Mouse (Mus musculus): ENCODE measurements around the gene Apoa2. TPM values are rescaled to one million over a fixed set of nuclear protein-coding genes. Genes with fewer than 3 reads are reported as not detected.

Gene Apoa2
- polyA plus RNA-seq, 1 experiment from 2014 or later, result 3,578 TPM

GRCm38 (mm10) chr1:171193093-171193840 lies 31.6 kb upstream of the Apoa2 start:
- H3K4me3 ChIP-seq (replicated peaks), result no peak overlapping the region
- no peak overlapping the region for H3K9ac ChIP-seq
- peaks cover 18% of the 10 kb centered on the region for H3K4me1 ChIP-seq (replicated peaks)
- DNase-seq (no peak), ATAC-seq (ENCODE audit: low read depth) (no peak)
- no peaks in the 10 kb centered on the region for H3K36me3 ChIP-seq
- no peak overlapping the region for H3K27ac ChIP-seq
- H3K9me3 ChIP-seq (replicated peaks), result no peaks in the 10 kb centered on the region
- peak overlapping the region; percentile 25 for H3K4me2 ChIP-seq
- H3K27me3 ChIP-seq, result peaks cover 78% of the 10 kb centered on the region
- WGBS (ENCODE audit: insufficient replicate concordance), result 7% methylated on average over 18 of the region's 18 CpGs

GRCm38 (mm10) chr1:171193911-171194830 lies 30.7 kb upstream of the Apoa2 start:
- Histone ChIP-seq H3K27me3 (peaks cover 86% of the 10 kb centered on the region), H3K4me1 (replicated peaks) (peaks cover 14% of the 10 kb centered on the region), H3K36me3 (no peaks in the 10 kb centered on the region), H3K9ac (no peak overlapping the region), H3K4me3 (replicated peaks) (no peak overlapping the region), H3K4me2 (no peak overlapping the region), H3K27ac (no peak overlapping the region), H3K9me3 (replicated peaks) (no peaks in the 10 kb centered on the region)
- 25% methylated on average over 11 of the region's 11 CpGs for WGBS (ENCODE audit: insufficient replicate concordance)
- DNase-seq, result no peak
- ATAC-seq (ENCODE audit: low read depth), result no peak

- ATAC-seq (ENCODE audit: low read depth) (no peak), DNase-seq (no peak)
- 10% methylated on average over 20 of the region's 20 CpGs for WGBS (ENCODE audit: insufficient replicate concordance)
- Histone ChIP-seq H3K4me1 (replicated peaks) (peaks cover 7% of the 10 kb centered on the region; the same call in 1 of the 2 replicates), H3K9me3 (replicated peaks) (no peaks in the 10 kb centered on the region), H3K4me3 (replicated peaks) (peak overlapping the region; percentile 55), H3K9ac (no peak overlapping the region), H3K4me2 (peak overlapping the region; percentile 70), H3K27ac (no peak overlapping the region), H3K36me3 (no peaks in the 10 kb centered on the region), H3K27me3 (peaks cover 89% of the 10 kb centered on the region)
Measured at GRCm38 (mm10) chr1:171195046-171195822, 29.6 kb upstream of the Apoa2 start.

GRCm38 (mm10) chr1:171195887-171196397 lies 28.9 kb upstream of the Apoa2 start, which contains the start of gene Pcp4l1:
Pcp4l1 (minus strand) TSS chr1:171196268.
- peak within 1 kb of the TSS; percentile 55 for H3K4me3 ChIP-seq (replicated peaks)
- H3K9me3 ChIP-seq (replicated peaks), result no peaks in the 10 kb centered on the region
- peak; percentile 75 for ATAC-seq (ENCODE audit: low read depth)
- no peak within 1 kb of the TSS; the same call in 1 of the 2 replicates for H3K9ac ChIP-seq
- H3K27ac ChIP-seq, result no peak within 1 kb of the TSS
- WGBS (ENCODE audit: insufficient replicate concordance), result 1% methylated on average over 33 of the region's 33 CpGs
- no peaks in the 10 kb centered on the region for H3K36me3 ChIP-seq
- H3K27me3 ChIP-seq, result peaks cover 85% of the 10 kb centered on the region
- peaks cover 7% of the 10 kb centered on the region; the same call in 1 of the 2 replicates for H3K4me1 ChIP-seq (replicated peaks)
- DNase-seq, result peak; percentile 22
- H3K4me2 ChIP-seq, result peak within 1 kb of the TSS; percentile 70

- Histone ChIP-seq H3K27ac (no peak overlapping the region), H3K4me3 (replicated peaks) (no peak overlapping the region), H3K4me2 (no peak overlapping the region), H3K9me3 (replicated peaks) (no peaks in the 10 kb centered on the region), H3K4me1 (replicated peaks) (0 out of 2 replicates have a peak, but pooled peaks cover 7% of the 10 kb centered on the region), H3K9ac (no peak overlapping the region), H3K27me3 (peaks cover 49% of the 10 kb centered on the region), H3K36me3 (no peaks in the 10 kb centered on the region)
- DNase-seq (no peak), ATAC-seq (ENCODE audit: low read depth) (no peak)
- 37% methylated on average over 1 of the region's 1 CpGs for WGBS (ENCODE audit: insufficient replicate concordance)
Measured at GRCm38 (mm10) chr1:171199532-171199931, 25.3 kb upstream of the Apoa2 start.

GRCm38 (mm10) chr1:171200769-171201168 lies 24.1 kb upstream of the Apoa2 start:
- 64% methylated on average over 1 of the region's 1 CpGs for WGBS (ENCODE audit: insufficient replicate concordance)
- no peak overlapping the region for H3K9ac ChIP-seq

GRCm38 (mm10) chr1:171203471-171204248 lies 21.2 kb upstream of the Apoa2 start:
- DNase-seq (no peak), ATAC-seq (ENCODE audit: low read depth) (peak; percentile 38; the same call in 1 of the 2 replicates)
- 38% methylated on average over 11 of the region's 11 CpGs for WGBS (ENCODE audit: insufficient replicate concordance)
- H3K36me3 ChIP-seq, result no peaks in the 10 kb centered on the region
- H3K9ac ChIP-seq, result no peak overlapping the region
- peaks cover 11% of the 10 kb centered on the region for H3K27me3 ChIP-seq
- H3K9me3 ChIP-seq (replicated peaks), result no peaks in the 10 kb centered on the region
- H3K4me3 ChIP-seq (replicated peaks), result no peak overlapping the region
- no peak overlapping the region for H3K4me2 ChIP-seq
- peak overlapping the region; percentile 71 for H3K27ac ChIP-seq
- H3K4me1 ChIP-seq (replicated peaks), result peaks cover 7% of the 10 kb centered on the region; the same call in 1 of the 2 replicates

More at GRCm38 (mm10) chr1:171200769-171201168, 24.1 kb upstream of the Apoa2 start:
- H3K4me1 ChIP-seq (replicated peaks), result peaks cover 11% of the 10 kb centered on the region; the same call in 1 of the 2 replicates
- H3K36me3 ChIP-seq, result no peaks in the 10 kb centered on the region
- no peak for ATAC-seq (ENCODE audit: low read depth)
- peaks cover 40% of the 10 kb centered on the region for H3K27me3 ChIP-seq
- H3K4me3 ChIP-seq (replicated peaks), result no peak overlapping the region
- no peak overlapping the region for H3K4me2 ChIP-seq
- no peaks in the 10 kb centered on the region for H3K9me3 ChIP-seq (replicated peaks)
- no peak for DNase-seq
- H3K27ac ChIP-seq, result no peak overlapping the region

- Histone ChIP-seq H3K9me3 (replicated peaks) (no peaks in the 10 kb centered on the region), H3K27ac (no peak overlapping the region), H3K4me2 (no peak overlapping the region), H3K36me3 (no peaks in the 10 kb centered on the region), H3K4me1 (replicated peaks) (peaks cover 7% of the 10 kb centered on the region; the same call in 1 of the 2 replicates), H3K9ac (no peak overlapping the region), H3K27me3 (peaks cover 5% of the 10 kb centered on the region), H3K4me3 (replicated peaks) (no peak overlapping the region)
- 68% methylated on average over 7 of the region's 7 CpGs for WGBS (ENCODE audit: insufficient replicate concordance)
- DNase-seq, result no peak
- peak; percentile 81 for ATAC-seq (ENCODE audit: low read depth)
Measured at GRCm38 (mm10) chr1:171204249-171204644, 20.6 kb upstream of the Apoa2 start.

GRCm38 (mm10) chr1:171205704-171206493 lies 19.0 kb upstream of the Apoa2 start:
- H3K27ac ChIP-seq, result no peak overlapping the region
- peaks cover 7% of the 10 kb centered on the region; the same call in 1 of the 2 replicates for H3K4me1 ChIP-seq (replicated peaks)
- H3K4me3 ChIP-seq (replicated peaks), result no peak overlapping the region
- no peaks in the 10 kb centered on the region for H3K9me3 ChIP-seq (replicated peaks)
- H3K27me3 ChIP-seq, result peaks cover 3% of the 10 kb centered on the region
- ATAC-seq (ENCODE audit: low read depth) (no peak), DNase-seq (no peak)
- no peak overlapping the region for H3K9ac ChIP-seq
- WGBS (ENCODE audit: insufficient replicate concordance), result 51% methylated on average over 6 of the region's 6 CpGs
- no peak overlapping the region for H3K4me2 ChIP-seq
- H3K36me3 ChIP-seq, result no peaks in the 10 kb centered on the region
